Mouse (Mus musculus) hindbrain, embryonic 16.5 days (tissue): ENCODE measurements at regions not wholly inside any gene's neighbourhood (a gene's known extent, or its start where the extent isn't known, plus 50 kb on each side); places are given as distances from the start of the nearest gene placed in this dataset.

Experiments
- ATAC-seq: fragments of 200-750 bp; cut with Nextera tagmentation; 2 replicates; pipeline ENCODE4 v1.8.0; 2017; ENCODE audit warnings: moderate TSS enrichment, moderate library complexity
- H3K27ac ChIP-seq: fragments of 300-500 bp; sonication (generic); 2 replicates; pipeline ENCODE4 v1.5.1; 2014; ENCODE audit warnings: low read depth, mild to moderate bottlenecking, control low read depth, low read length, moderate library complexity
- H3K27me3 ChIP-seq: fragments of 300-500 bp; sonication (generic); replicated peaks from 2 replicates; pipeline ENCODE4 v1.6.1; 2014; ENCODE audit warnings: low read length; ENCODE audit not compliant: control insufficient read depth, insufficient read depth
- H3K36me3 ChIP-seq: fragments of 300-500 bp; sonication (generic); 2 replicates; pipeline ENCODE4 v1.6.1; 2014; ENCODE audit warnings: mild to moderate bottlenecking, low read length, moderate library complexity, mixed read lengths; ENCODE audit not compliant: control insufficient read depth, insufficient read depth
- H3K4me1 ChIP-seq: fragments of 300-500 bp; sonication (generic); 2 replicates; pipeline ENCODE4 v1.6.1; 2014; ENCODE audit warnings: low read depth, low read length; ENCODE audit not compliant: control insufficient read depth, insufficient read depth
- H3K4me2 ChIP-seq: fragments of 300-500 bp; sonication (generic); 2 replicates; pipeline ENCODE4 v1.6.1; 2014; ENCODE audit warnings: mild to moderate bottlenecking, low read length, control low read depth, moderate library complexity
- H3K4me3 ChIP-seq: fragments of 300-500 bp; sonication (generic); 2 replicates; pipeline ENCODE4 v1.5.1; 2014; ENCODE audit warnings: mild to moderate bottlenecking, low read length, control low read depth, moderate library complexity
- H3K9ac ChIP-seq: fragments of 300-500 bp; sonication (generic); 2 replicates; pipeline ENCODE4 v1.6.1; 2014; ENCODE audit warnings: low read depth, mild to moderate bottlenecking, control low read depth, low read length, moderate library complexity
- H3K9me3 ChIP-seq: fragments of 300-500 bp; sonication (generic); 2 replicates; pipeline ENCODE4 v1.6.1; 2014; ENCODE audit warnings: mild to moderate bottlenecking, low read length, moderate library complexity; ENCODE audit not compliant: control insufficient read depth
- WGBS: fragments of 180-500 bp; shearing (Covaris S2); extraction: QIAGEN DNeasy Blood & Tissue Kit; methylation state at CpG from one replicate; pipeline ENCODE4 v1.1.7; 2014; 5-methylcytosine and 5-hydroxymethylcytosine counted together

DNA sequence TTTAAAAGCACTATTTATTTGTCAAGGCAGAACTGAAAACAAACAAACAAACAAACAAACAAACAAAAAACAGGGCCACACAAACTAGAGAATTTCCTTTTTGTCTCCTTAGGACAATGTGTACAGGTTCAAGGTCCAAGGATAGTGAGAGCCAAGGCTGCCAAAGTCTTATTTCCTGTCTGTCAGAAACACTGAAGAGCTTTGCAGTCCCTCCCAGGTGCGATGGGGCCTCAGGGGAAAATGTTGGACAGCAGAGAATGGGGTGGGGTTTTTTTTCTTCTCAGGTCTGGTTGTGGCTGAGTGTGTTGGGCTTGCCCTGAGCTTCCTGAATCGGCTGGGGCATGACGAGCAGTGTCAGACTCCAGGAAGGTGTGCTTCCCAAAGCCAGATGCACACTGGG is 53.1 kb upstream of the Wscd2 start:
- no peak overlapping the region for H3K4me2 ChIP-seq
- H3K4me1 ChIP-seq = no peaks in the 10 kb centered on the region
- no peak overlapping the region for H3K9ac ChIP-seq
- H3K27ac ChIP-seq = no peak overlapping the region
- no peaks in the 10 kb centered on the region for H3K36me3 ChIP-seq
- H3K9me3 ChIP-seq = no peaks in the 10 kb centered on the region
- H3K4me3 ChIP-seq = no peak overlapping the region
- WGBS = 78% methylated on average over 3 of the region's 3 CpGs
- no peak for ATAC-seq
- no peaks in the 10 kb centered on the region for H3K27me3 ChIP-seq
